Mouse (Mus musculus): ENCODE measurements around the gene Jak1.

Jak1 gene

DNA sequence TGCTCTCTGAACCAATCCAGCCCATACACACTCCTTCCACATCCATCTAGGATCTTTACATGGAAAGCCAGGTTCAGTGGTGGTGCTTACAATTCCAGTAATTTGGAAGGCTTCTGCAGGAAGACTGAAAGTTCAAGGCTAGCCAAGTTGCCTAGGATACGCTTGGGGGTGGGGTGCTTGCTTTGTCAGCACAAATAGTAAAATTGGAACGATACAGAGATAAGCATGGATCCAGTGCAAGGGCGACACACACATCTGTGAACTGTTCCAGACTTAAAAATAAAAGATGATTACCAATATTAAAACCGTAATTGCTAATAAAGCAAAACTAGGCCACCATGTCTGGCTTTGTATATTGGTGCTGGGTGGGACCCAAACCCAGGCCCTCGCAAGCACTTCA lies 78.5 kb downstream of the Jak1 start:
- DNase-seq (ENCODE audit: low spot score), result no peak

DNA sequence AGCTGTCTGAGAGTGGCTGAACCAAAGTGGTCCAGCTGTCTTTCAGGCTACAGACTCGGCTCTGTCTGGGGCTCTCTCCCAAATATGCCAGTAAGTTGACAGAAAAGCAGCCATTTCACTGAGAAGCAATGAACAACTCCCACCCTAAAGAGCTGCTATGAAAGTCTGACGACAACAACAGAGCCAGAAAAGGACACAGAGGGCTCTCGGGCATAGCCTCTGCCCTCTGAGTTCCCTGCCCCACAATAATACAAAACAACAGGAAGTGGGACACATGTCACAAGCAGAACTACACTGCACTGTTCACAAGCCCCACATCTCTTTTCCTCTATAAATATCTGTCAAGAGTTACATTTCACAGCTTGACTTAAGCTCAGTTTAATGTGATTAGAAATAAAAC lies 79.9 kb downstream of the Jak1 start:
- peak; percentile 74 for DNase-seq (ENCODE audit: low spot score)

- DNase-seq (ENCODE audit: low spot score), result peak; percentile 84
Measured at GRCm38 (mm10) chr4:101182603-101183011, 82.5 kb downstream of the Jak1 start.

GRCm38 (mm10) chr4:101180681-101181080 lies 84.4 kb downstream of the Jak1 start:
- no peak for DNase-seq (ENCODE audit: low spot score)

DNA sequence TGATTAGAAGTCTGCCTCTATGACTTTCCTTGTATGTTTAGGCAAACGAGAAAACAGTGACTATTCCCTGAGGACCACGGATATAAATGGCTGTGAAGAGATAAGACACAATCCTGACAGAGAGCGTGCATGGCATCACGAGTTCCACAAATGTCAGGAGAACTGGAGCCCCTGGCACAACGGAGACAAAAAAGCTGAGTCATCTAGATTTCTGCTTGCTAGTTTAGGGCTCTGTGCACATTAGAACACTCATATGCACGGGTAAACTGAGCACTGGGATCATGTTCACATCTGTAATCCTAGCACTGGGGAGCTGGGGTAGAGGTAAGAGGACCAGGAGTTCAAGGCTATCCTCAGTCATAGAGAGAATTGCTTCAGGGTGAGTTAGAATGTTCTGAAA lies 85.2 kb downstream of the Jak1 start:
- no peak for DNase-seq (ENCODE audit: low spot score)

DNA sequence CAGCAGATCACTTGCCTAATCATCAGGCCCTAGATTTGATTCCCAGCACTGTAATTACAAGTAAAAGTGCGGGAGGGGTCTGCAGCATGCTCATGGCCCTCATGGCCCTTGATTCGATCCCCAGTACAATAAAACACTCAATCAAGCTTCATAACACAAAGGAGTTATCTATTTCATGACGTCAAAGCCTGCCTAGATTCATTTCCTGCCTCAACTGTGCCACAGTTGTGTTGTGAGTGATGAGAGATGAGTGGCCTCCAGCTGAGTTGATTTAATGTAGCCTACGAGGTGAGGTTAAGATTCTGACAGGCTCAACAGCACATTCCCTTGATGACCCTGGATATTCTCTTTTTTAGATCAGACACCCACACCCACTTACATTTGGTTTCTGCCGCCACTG lies 86.0 kb downstream of the Jak1 start:
- peak; percentile 64 for DNase-seq (ENCODE audit: low spot score)

- no peak for DNase-seq (ENCODE audit: low spot score)
Measured at GRCm38 (mm10) chr4:101177796-101178195, 87.3 kb downstream of the Jak1 start.

GRCm38 (mm10) chr4:101176123-101176522 lies 89.0 kb downstream of the Jak1 start:
- peak; percentile 35 for DNase-seq (ENCODE audit: low spot score)

GRCm38 (mm10) chr4:101174916-101175625 lies 90.0 kb downstream of the Jak1 start:
- DNase-seq (ENCODE audit: low spot score), result peak; percentile 84

- DNase-seq (ENCODE audit: low spot score), result no peak
Measured at GRCm38 (mm10) chr4:101172738-101173137, 92.3 kb downstream of the Jak1 start.

DNA sequence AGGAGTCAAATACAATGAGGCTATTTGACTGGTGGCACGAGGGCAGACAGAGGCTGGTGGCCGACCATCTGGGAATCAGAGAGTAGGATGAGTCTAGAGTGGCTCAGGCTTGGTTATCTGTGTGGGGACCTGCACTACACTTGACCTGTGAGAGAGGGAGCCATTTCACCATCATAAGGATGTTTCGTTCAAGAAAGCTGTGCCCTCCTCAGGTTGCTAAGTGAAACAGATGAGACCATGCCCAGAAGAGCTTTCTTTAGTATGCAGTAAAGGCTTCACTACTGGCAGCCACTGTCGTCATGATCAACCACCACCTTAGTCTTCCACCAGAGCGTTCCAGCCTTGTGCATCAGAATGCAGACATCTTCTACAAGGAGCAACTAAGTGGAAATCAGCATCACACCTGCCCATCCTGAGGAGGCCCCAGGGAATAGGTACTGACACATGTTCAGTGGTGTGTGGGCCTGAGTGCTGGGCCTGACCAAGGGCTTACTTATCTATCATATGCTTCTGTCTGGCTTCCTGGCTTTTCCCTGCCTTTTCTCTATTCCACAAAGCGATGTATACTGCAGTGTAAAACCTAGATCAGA lies 96.8 kb downstream of the Jak1 start:
- peak; percentile 78 for DNase-seq (ENCODE audit: low spot score)

DNA sequence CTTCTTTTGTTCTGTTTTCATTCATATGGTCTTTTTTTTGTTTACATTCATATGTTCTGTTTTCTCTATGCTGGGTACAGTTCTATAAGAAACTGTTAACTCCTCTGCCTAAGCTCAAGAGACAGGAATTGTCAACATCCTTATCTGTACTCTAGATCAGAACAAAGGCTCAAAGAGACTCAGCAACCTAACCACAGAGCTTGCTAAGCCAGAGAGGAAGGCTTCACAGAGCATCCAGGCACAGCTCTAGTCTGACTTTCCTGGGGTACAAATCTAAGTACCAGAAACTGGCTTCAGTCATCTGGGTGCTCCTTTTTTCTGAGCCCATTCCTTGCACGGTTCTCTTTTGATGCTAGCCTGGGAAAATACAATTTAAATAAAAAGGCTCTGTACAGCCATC lies 97.3 kb downstream of the Jak1 start:
- DNase-seq (ENCODE audit: low spot score), result peak; percentile 69

DNA sequence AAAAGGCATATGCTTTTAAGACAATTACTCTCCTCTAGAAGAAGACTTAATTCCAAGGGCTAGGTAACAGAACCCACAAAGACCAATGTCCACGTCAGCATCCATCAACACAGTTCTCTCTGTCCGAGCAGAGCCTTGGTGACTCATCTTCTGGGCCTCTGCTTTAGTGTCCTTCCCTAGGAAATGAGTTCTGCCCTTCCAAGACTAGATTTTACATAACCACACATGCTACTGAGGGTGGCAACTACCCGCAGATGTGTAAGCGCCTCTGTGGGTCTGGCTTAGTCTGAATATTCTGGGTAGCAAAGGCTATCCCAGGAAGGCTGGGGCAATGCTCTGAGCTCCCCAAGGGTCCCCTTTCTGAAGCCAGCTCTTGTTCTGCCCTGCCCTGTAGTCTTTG lies 99.3 kb downstream of the Jak1 start:
- no peak for DNase-seq (ENCODE audit: low spot score)

GRCm38 (mm10) chr4:101164673-101165072 lies 100.4 kb downstream of the Jak1 start:
- no peak for DNase-seq (ENCODE audit: low spot score)

DNA sequence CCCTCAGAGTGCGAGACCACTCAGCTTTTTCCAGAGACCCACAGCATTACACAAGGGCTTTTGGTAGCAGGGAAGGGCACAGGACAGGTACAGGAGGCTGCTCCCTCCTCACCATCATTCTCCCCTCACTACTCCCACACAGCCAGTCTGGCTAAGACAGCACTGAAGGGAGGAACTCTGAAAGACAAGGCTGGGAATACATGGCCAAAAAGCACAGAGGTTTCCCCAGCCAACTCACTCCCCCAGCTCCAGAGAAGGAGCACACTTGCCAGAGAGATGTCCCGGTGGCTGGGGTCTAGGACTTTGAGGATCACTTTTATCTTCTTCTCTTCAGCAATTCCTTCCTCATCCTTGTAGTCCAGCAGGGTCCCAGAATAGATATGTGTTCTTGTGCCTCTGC lies 100.9 kb downstream of the Jak1 start:
- DNase-seq (ENCODE audit: low spot score), result no peak

DNA sequence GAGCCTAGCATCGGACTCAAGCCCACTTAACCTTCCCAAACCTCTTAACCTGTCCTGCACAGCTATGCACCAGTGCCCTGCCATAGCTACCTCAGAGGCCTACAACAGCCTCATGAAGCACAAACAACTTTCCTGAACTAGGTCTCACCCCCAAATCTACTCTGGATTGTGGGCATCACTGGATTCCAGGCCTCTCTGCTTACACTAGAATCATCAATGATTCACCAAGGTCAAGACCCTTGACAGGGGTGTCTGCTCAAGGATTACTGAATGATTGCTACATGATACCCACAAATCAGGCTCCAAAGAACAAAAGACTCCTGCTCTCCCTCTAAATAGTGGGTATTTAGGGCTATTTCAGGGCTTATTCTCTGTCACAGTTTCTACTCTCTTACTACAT lies 104.3 kb downstream of the Jak1 start:
- DNase-seq (ENCODE audit: low spot score), result no peak

GRCm38 (mm10) chr4:101159191-101159764 lies 105.8 kb downstream of the Jak1 start:
- DNase-seq (ENCODE audit: low spot score), result no peak

DNA sequence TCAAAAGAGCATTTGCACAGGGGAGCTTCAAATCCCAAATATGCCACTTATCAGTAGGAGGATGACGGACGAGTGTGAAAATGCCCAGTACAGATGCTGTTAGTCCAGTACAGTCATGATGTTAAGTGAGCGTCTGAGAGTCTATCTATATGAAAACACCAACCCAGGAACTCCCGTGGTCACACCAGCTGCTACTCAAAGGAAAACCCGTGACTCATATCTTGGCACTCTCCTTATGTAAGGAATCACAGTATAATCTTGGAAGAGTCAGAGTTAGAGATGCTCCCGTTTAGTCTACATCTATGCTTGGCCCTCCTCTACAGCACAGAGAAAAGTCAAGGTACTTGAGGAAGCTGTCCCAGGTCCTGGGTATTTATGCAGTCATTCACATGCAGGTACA lies 106.8 kb downstream of the Jak1 start:
- DNase-seq (ENCODE audit: low spot score), result no peak

DNA sequence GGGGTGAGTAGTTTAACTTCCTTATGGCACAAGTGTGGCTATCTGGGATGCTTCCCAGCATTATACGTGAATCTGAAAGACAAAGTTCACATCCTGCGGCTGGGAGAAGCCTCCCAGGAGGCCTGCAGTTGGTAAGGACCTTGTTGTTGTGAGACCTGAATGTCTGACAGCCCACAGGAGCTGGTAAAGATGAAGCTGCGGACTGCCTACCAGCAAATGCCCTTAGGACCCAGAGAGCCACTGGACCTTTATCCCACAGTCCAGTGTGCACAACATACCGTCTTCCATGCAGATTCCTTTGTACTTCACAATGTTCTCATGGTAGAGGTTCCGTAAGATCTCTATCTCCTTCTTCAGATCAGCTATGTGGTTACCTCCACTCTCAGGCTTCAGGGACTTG lies 107.6 kb downstream of the Jak1 start:
- DNase-seq (ENCODE audit: low spot score), result no peak

DNA sequence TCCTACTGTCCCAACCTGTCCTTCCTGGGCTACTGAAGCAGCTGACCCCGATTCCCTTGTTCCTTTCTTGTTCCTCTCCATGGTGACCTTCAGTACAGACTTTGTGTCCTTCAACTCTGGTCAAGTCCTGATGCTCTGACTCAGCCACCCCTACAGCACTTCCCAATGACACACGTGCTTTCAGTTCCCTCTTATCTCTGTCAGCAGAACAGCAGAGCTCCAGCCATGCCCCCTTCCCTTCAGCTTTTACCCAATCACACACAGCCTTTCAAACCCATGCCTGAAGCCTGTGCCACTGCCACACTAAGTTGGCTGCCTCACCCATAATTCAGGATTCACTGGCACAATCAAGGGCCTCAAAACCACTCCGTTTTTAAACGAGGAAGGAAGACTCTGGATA lies 109.5 kb downstream of the Jak1 start:
- DNase-seq (ENCODE audit: low spot score), result no peak

DNA sequence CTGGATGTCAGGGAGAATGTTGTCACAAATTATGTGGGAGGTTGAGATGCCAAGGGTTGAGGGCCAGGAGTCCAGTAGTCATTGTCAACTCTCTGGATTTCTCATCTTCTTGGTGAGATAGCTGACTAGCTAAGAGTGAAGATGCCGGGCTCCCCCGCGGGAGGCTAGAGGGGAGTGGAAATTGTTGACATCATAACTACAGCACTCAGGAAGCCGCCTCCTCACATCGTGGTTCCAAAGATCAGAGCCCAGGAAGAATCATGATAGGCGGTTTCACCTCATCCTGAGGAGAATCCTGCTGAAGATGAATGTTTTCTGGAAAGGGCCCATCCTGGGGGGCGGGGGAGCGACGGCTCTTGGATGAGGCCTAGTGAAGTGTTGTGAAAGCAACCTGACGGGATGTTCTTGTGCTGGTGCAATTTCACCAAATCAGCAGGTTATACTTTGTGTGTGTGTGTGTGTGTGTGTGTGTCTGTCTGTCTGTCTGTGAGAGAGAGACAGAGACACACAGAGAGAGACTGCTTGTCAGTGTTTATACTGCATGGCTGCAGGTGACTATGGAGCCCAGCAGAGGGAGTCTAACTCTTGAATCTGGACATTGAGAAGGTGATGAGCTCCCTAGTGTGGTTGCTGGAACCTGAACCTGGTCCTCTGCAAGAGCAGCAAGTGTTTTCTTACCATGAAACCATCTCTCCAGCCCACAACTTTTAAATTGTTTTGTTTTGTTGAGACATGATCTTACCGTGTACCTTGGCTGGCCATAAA lies 118.0 kb downstream of the Jak1 start:
- DNase-seq (ENCODE audit: low spot score), result peak; percentile 22

GRCm38 (mm10) chr4:101146047-101146745 lies 118.9 kb downstream of the Jak1 start:
- DNase-seq (ENCODE audit: low spot score), result peak; percentile 67
